Mouse (Mus musculus): ENCODE data around the gene Fastkd5.

DNA sequence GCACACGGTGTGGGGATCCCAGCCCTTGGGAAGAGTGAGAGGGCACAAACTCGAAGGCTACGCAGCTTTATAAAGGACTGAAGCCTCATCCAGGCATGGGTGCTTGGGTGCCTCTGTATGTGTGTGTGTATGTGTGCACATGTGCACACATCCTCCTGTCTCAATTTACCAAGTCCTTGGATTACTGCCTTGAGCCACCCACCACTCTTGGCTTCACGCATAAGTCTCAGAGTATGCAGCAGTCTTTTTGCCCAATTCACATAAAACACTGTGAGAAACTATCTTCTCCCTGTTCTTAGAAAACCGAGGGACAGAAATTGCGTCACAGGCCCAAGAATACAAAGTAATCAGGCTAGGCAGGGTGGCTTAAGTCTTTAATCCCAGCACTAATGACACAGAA is 43.8 kb downstream of the Fastkd5 start:
- TF ChIP-seq POLR2A (IDR thresholded peaks at IDR 0.05; ENCODE audit: control insufficient read depth, low read depth, low read length) (no peak), CTCF (IDR thresholded peaks at IDR 0.05; ENCODE audit: control insufficient read depth, insufficient read depth, insufficient replicate concordance, low read depth, low read length) (no peak)

Measured in testis, adult 2 months (tissue).